Mouse (Mus musculus) olfactory bulb, adult 2 months (tissue): ENCODE results near the gene Adam21.

Experiments used
- CTCF ChIP-seq: fragments of 200-500 bp; IDR thresholded peaks from 2 replicates; pipeline ENCODE4 v1.5.1; 2012; ENCODE audit warnings: low read depth, mild to moderate bottlenecking, low read length, moderate library complexity; ENCODE audit not compliant: insufficient read depth
- POLR2A ChIP-seq: fragments of 200-500 bp; IDR thresholded peaks from 2 replicates; pipeline ENCODE4 v1.6.1; 2012; ENCODE audit warnings: mild to moderate bottlenecking, low read depth, low read length, moderate library complexity; ENCODE audit not compliant: insufficient read depth

DNA sequence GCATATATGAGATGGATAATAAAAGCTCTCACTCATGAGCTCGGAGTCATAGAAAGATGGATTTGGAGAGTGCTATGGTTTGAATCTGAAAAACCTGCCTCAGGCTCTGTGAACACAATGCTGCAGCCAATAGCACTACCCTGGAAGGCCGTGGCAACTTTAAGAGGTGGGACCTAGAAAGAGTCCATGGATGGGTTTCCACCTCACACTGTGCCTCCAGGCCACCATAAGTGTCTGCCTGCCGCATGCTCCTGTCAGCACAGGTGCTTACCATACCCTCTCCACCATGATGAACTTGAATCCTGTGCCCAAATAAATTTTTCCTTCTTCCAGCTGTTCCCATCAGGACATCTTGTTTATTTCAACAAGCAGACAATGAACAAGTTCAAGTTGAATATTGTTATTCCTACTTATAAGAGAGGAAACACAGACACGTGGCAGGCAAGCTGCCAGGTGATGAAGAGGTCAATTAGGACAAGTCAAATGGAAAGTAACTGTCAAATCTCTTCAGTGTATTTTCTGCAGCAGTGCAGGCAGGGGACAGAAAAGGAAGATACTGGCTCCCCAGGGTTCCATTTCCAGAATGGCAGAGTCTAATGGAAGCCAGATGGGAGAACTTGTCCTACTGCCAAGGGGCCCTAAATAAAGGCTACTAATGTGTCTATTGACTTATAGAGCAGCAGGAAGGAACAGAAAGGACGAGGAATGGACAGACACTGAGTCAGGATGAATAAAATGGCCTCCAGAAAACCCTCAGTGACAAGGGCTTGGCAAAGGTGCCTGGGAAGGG lies 36.9 kb upstream of the Adam21 start:
- TF ChIP-seq POLR2A: no peak
- no peak for TF ChIP-seq CTCF
